Comparison of ENCODE assay signal across 8 mouse cellular contexts in genomic region chr11:75530845-75531373, GRCm38 (mm10). TPM values are rescaled to one million over a fixed set of nuclear protein-coding genes. Genes with fewer than 3 reads are reported as not detected.
DNase-seq lines count a peak whose midpoint lies in the region; ATAC-seq lines count a peak whose summit lies in the region.

No protein-coding gene starts in this region.

- H3K9ac ChIP-seq in heart, embryonic 14.5 days (ENCODE audit: low read length) = peak overlapping the region; percentile 76
- peak overlapping the region; percentile 88 for H3K9ac ChIP-seq in midbrain, embryonic 15.5 days

- WGBS in heart, embryonic 14.5 days = under 1% methylated on average over 31 of the region's 31 CpGs
- under 1% methylated on average over 31 of the region's 31 CpGs for WGBS in midbrain, embryonic 15.5 days

- H3K27me3 ChIP-seq in heart, embryonic 14.5 days (ENCODE audit: control insufficient read depth, insufficient read depth, low read length) = no peaks in the 10 kb centered on the region
- no peaks in the 10 kb centered on the region for H3K27me3 ChIP-seq in midbrain, embryonic 15.5 days (replicated peaks)

- H3K4me2 ChIP-seq in heart, embryonic 14.5 days (ENCODE audit: low read length) = peak overlapping the region; percentile 100
- peak overlapping the region; percentile 90 for H3K4me2 ChIP-seq in midbrain, embryonic 15.5 days

- H3K9me3 ChIP-seq in heart, embryonic 14.5 days (ENCODE audit: control insufficient read depth, low read length) = no peaks in the 10 kb centered on the region
- no peaks in the 10 kb centered on the region for H3K9me3 ChIP-seq in midbrain, embryonic 15.5 days

- ATAC-seq in heart, embryonic 14.5 days (ENCODE audit: insufficient number of reproducible peaks, insufficient read depth, low FRiP score, low read depth) = no peak; the same call in 1 of the 2 replicates
- peak; percentile 42 for ATAC-seq in erythroid progenitor cell, adult 5-6 weeks (replicated peaks; ENCODE audit: low FRiP score, poor library complexity, severe bottlenecking)
- peak; percentile 53 for ATAC-seq in midbrain, embryonic 15.5 days (replicated peaks)

- H3K27ac ChIP-seq in heart, embryonic 14.5 days (replicated peaks in 1 of 2; ENCODE audit: control insufficient read depth in 1 of 2, insufficient read depth in 1 of 2, low read depth in 2 of 2, low read length in 2 of 2) = peak overlapping the region; percentile 15 to 16; a peak in 3 of 4 replicates
- peak overlapping the region; percentile 98 for H3K27ac ChIP-seq in midbrain, embryonic 15.5 days

- no peak for DNase-seq in heart, adult 11 months
- peak; percentile 60 for DNase-seq in Muller cell, postnatal 12 days (ENCODE audit: inconsistent ontology term)
- peak; percentile 54 for DNase-seq in kidney, postnatal 10 days
- no peak for DNase-seq in urinary bladder, postnatal 10 days (ENCODE audit: low spot score)
- no peak for DNase-seq in cerebellum, adult 11-12 months

- peak overlapping the region; percentile 68 to 75 for H3K4me3 ChIP-seq in heart, embryonic 14.5 days (ENCODE audit: control insufficient read depth in 1 of 2, insufficient read depth in 1 of 2, low read depth in 1 of 2, low read length in 2 of 2)
- peak overlapping the region; percentile 80 for H3K4me3 ChIP-seq in midbrain, embryonic 15.5 days

- H3K4me1 ChIP-seq in heart, embryonic 14.5 days (ENCODE audit: control insufficient read depth in 2 of 2, insufficient read depth in 2 of 2, low read length in 2 of 2) = peaks cover 14 to 20% of the 10 kb centered on the region in 2 experiments
- peaks cover 30% of the 10 kb centered on the region for H3K4me1 ChIP-seq in midbrain, embryonic 15.5 days

- H3K36me3 ChIP-seq in heart, embryonic 14.5 days (ENCODE audit: control insufficient read depth, insufficient read depth, low read length) = no peaks in the 10 kb centered on the region
- H3K36me3 ChIP-seq in midbrain, embryonic 15.5 days (replicated peaks) = no peaks in the 10 kb centered on the region

RNA-seq across cellular contexts. Expression of gene Slc43a2, which starts 0.6 kb away (rescaled TPM):
- polyA plus RNA-seq in heart, embryonic 14.5 days (2014; fragmentation: Nextera tagmentation; extraction: Ambion mirVana) = 1.9 and 2.7 TPM in 2 replicates
- total RNA-seq in erythroid progenitor cell, adult 5-6 weeks (2015; ENCODE audit: low replicate concordance) = 4.3 and 6.3 TPM in 2 replicates
- total RNA-seq in erythroid progenitor cell, adult 5-6 weeks (2017; ENCODE audit: low replicate concordance) = 4.5 and 8.2 TPM in 2 replicates
- 17.7 and 20.2 TPM in 2 replicates for polyA plus RNA-seq in midbrain, embryonic 15.5 days (2015; fragmentation: Nextera tagmentation; extraction: Ambion mirVana)

RNA-seq across cellular contexts. Expression of gene Scarf1, which starts 17.6 kb away (rescaled TPM):
- polyA plus RNA-seq in heart, embryonic 14.5 days (2014; fragmentation: Nextera tagmentation; extraction: Ambion mirVana) = 9.7 and 11.3 TPM in 2 replicates
- not detected in 2 replicates for total RNA-seq in erythroid progenitor cell, adult 5-6 weeks (2015; ENCODE audit: low replicate concordance)
- total RNA-seq in erythroid progenitor cell, adult 5-6 weeks (2017; ENCODE audit: low replicate concordance) = 0.15 TPM in 1 of 2 replicates, not detected in the other
- polyA plus RNA-seq in midbrain, embryonic 15.5 days (2015; fragmentation: Nextera tagmentation; extraction: Ambion mirVana) = 4.6 and 5.2 TPM in 2 replicates

RNA-seq across cellular contexts. Expression of gene Rilp, which starts 21.0 kb away (rescaled TPM):
- polyA plus RNA-seq in heart, embryonic 14.5 days (2014; fragmentation: Nextera tagmentation; extraction: Ambion mirVana) = 5.7 and 6.4 TPM in 2 replicates
- total RNA-seq in erythroid progenitor cell, adult 5-6 weeks (2015; ENCODE audit: low replicate concordance) = not detected in 2 replicates
- 0.26 and 1.3 TPM in 2 replicates for total RNA-seq in erythroid progenitor cell, adult 5-6 weeks (2017; ENCODE audit: low replicate concordance)
- polyA plus RNA-seq in midbrain, embryonic 15.5 days (2015; fragmentation: Nextera tagmentation; extraction: Ambion mirVana) = 1.9 and 2.0 TPM in 2 replicates

RNA-seq across cellular contexts. Expression of gene Prpf8, which starts 44.3 kb away (rescaled TPM):
- 46.8 and 48.2 TPM in 2 replicates for polyA plus RNA-seq in heart, embryonic 14.5 days (2014; fragmentation: Nextera tagmentation; extraction: Ambion mirVana)
- total RNA-seq in erythroid progenitor cell, adult 5-6 weeks (2015; ENCODE audit: low replicate concordance) = 69.6 and 70.0 TPM in 2 replicates
- total RNA-seq in erythroid progenitor cell, adult 5-6 weeks (2017; ENCODE audit: low replicate concordance) = 53.6 and 56.5 TPM in 2 replicates
- 54.8 and 56.4 TPM in 2 replicates for polyA plus RNA-seq in midbrain, embryonic 15.5 days (2015; fragmentation: Nextera tagmentation; extraction: Ambion mirVana)

RNA-seq across cellular contexts. Expression of gene Pitpna, which starts 57.0 kb away (rescaled TPM):
- polyA plus RNA-seq in heart, embryonic 14.5 days (2014; fragmentation: Nextera tagmentation; extraction: Ambion mirVana) = 76.7 and 83.2 TPM in 2 replicates
- 39.8 and 49.4 TPM in 2 replicates for total RNA-seq in erythroid progenitor cell, adult 5-6 weeks (2015; ENCODE audit: low replicate concordance)
- 18.0 and 33.4 TPM in 2 replicates for total RNA-seq in erythroid progenitor cell, adult 5-6 weeks (2017; ENCODE audit: low replicate concordance)
- polyA plus RNA-seq in midbrain, embryonic 15.5 days (2015; fragmentation: Nextera tagmentation; extraction: Ambion mirVana) = 103 and 116 TPM in 2 replicates

Comparison
In these comparisons a context has a peak if more than half of its experiments do, and no peak if none do; other contexts are left out.
1. DNase-seq: peak in Muller cell, postnatal 12 days (single experiment) and kidney, postnatal 10 days (single experiment); none in heart, adult 11 months (single experiment), urinary bladder, postnatal 10 days (single experiment) and cerebellum, adult 11-12 months (single experiment).